Mouse (Mus musculus): ENCODE measurements around the gene Cog8.

The Cog8 gene

GRCm38 (mm10) chr8:107056076-107056972, at the start of gene Cog8, which contains the start of gene Nip7:
Cog8 (minus strand) TSS chr8:107056689.
Nip7 (plus strand) TSS chr8:107056877.
- DNase-seq (ENCODE audit: low read depth, low spot score), result peak; percentile 99

- DNase-seq (ENCODE audit: low read depth, low spot score), result peak; percentile 86
These were observed 48.1 kb upstream of the Cog8 start for GRCm38 (mm10) chr8:107104547-107104946.

GRCm38 (mm10) chr8:107100635-107101034, 44.1 kb upstream of the Cog8 start:
- DNase-seq (ENCODE audit: low read depth, low spot score), result no peak

GRCm38 (mm10) chr8:107096366-107097036, 40.0 kb upstream of the Cog8 start, which contains the start of gene Terf2:
Terf2 (minus strand) TSS chr8:107096547.
- peak; percentile 95 for DNase-seq (ENCODE audit: low read depth, low spot score)

GRCm38 (mm10) chr8:107095717-107096365, 39.4 kb upstream of the Cog8 start:
- peak; percentile 69 for DNase-seq (ENCODE audit: low read depth, low spot score)

- no peak for DNase-seq (ENCODE audit: low read depth, low spot score)
These were observed 34.0 kb upstream of the Cog8 start for GRCm38 (mm10) chr8:107090531-107090930.

GRCm38 (mm10) chr8:107088526-107089063, 32.1 kb upstream of the Cog8 start:
- peak; percentile 81 for DNase-seq (ENCODE audit: low read depth, low spot score)

- DNase-seq (ENCODE audit: low read depth, low spot score), result no peak
These were observed 29.5 kb upstream of the Cog8 start for GRCm38 (mm10) chr8:107086018-107086417.

- DNase-seq (ENCODE audit: low read depth, low spot score), result peak; percentile 85
These were observed 28.9 kb upstream of the Cog8 start for GRCm38 (mm10) chr8:107085358-107085757.

GRCm38 (mm10) chr8:107076239-107076888, 19.9 kb upstream of the Cog8 start:
- no peak for DNase-seq (ENCODE audit: low read depth, low spot score)

GRCm38 (mm10) chr8:107074128-107074527, 17.6 kb upstream of the Cog8 start:
- no peak for DNase-seq (ENCODE audit: low read depth, low spot score)

GRCm38 (mm10) chr8:107073706-107074105, 17.2 kb upstream of the Cog8 start:
- DNase-seq (ENCODE audit: low read depth, low spot score), result no peak

- DNase-seq (ENCODE audit: low read depth, low spot score), result peak; percentile 90
These were observed 9.3 kb upstream of the Cog8 start, which contains the start of gene Tmed6 for GRCm38 (mm10) chr8:107065511-107066496. Tmed6 (minus strand) TSS chr8:107065644.

- DNase-seq (ENCODE audit: low read depth, low spot score), result no peak
These were observed 6.1 kb upstream of the Cog8 start for GRCm38 (mm10) chr8:107062613-107063012.

- DNase-seq (ENCODE audit: low read depth, low spot score), result no peak
These were observed 482 bp upstream of the Cog8 start for GRCm38 (mm10) chr8:107056973-107057369.

GRCm38 (mm10) chr8:107052046-107052445, 4.4 kb downstream of the Cog8 start:
- no peak for DNase-seq (ENCODE audit: low read depth, low spot score)

GRCm38 (mm10) chr8:107049480-107049879, 7.0 kb downstream of the Cog8 start:
- DNase-seq (ENCODE audit: low read depth, low spot score), result peak; percentile 52

GRCm38 (mm10) chr8:107048061-107048941, 8.2 kb downstream of the Cog8 start, which contains the start of gene Pdf:
Pdf (minus strand) TSS chr8:107048614.
- DNase-seq (ENCODE audit: low read depth, low spot score), result peak; percentile 93

- DNase-seq (ENCODE audit: low read depth, low spot score), result no peak
These were observed 9.5 kb downstream of the Cog8 start for GRCm38 (mm10) chr8:107046976-107047375.
